Mouse (Mus musculus) neutrophil, adult 65 days (primary cell): ENCODE data around the gene Enpp5. TPM values are rescaled to one million over a fixed set of nuclear protein-coding genes. Genes with fewer than 3 reads are reported as not detected.

Experiments
- total RNA-seq: library from RNA; stranded (reverse); gene quantifications from 2 replicates; pipeline ENCODE4 v1.2.4, GENCODE M21; 2023

Gene Enpp5
- total RNA-seq, result 5.2 and 6.8 TPM in 2 replicates

GRCm38 (mm10) chr17:44078631-44079350 is at the start of gene Enpp5:
Gene Enpp5, plus strand, starts transcription at chr17:44078813.

GRCm38 (mm10) chr17:44105287-44106138 is 26.9 kb downstream of the Enpp5 start, which contains the start of gene Enpp4:
Gene Enpp4, minus strand, starts transcription at chr17:44105809.

Other genes with a start within 250 kb of the Enpp5 start
- 3.3 and 4.3 TPM in 2 replicates for gene Enpp4, start 27.0 kb downstream of the Enpp5 start, total RNA-seq
- gene Clic5, start 109.8 kb downstream of the Enpp5 start, total RNA-seq, result 0.09 TPM in 1 of 2 replicates, not detected in the other